Mouse (Mus musculus): ENCODE measurements around the gene Acap3.

DNA sequence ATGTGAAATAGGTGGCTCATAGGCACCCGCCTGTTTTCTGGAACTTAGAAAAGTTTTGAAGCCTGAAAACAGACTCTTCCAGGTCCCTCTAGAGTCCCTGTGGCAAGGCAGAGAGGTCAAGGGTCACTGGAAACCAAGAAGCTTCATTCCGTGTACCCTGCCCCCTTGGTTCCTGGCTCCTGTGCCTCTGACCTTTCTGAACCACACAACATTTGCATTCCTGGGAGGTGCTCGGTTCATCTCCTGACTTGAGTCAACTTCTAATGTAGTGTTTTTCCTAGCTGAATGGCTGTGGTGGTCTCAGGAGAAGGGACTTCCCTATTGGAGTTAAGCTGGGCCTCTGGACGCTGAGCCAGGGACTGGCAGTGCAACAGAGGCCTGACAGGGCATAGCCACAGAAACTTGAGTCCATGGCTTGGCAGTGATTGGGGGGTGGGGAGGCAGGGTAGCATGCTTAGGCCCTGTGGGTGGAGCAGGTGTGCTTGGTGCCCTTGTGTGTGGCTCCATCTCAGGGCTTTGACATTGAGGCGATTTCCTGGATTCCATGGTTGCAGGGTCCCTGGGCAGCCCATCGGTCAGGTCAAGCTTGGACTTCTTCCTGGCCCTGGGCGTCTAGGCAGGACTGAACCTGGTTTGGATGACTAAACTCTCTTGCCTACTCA is 43.1 kb upstream of the Acap3 start:
- TF ChIP-seq POLR2A (IDR thresholded peaks at IDR 0.05; ENCODE audit: control insufficient read depth, low read depth, low read length) (no peak), CTCF (IDR thresholded peaks at IDR 0.05; ENCODE audit: control insufficient read depth, insufficient read depth, insufficient replicate concordance, low read depth, low read length) (no peak)
